Mouse (Mus musculus): ENCODE results near the gene Bclaf3. TPM values are rescaled to one million over a fixed set of nuclear protein-coding genes. Genes with fewer than 3 reads are reported as not detected.

Bclaf3 gene
- polyA plus RNA-seq (2021; fragmentation: Nextera tagmentation) = 3.6 and 5.2 TPM in 2 replicates
- long read RNA-seq, experiment 1, transcript Bclaf3-202 (12 exons, 3,366 nt) = major isoform, 7 of 61 reads
- long read RNA-seq, experiment 1, partial matches to known transcripts = 19 of 61 reads
- long read RNA-seq, experiment 1, other reads (novel, unspliced or antisense) = 32 of 61 reads
- long read RNA-seq, experiment 2, partial matches to known transcripts = 12 of 15 reads
- long read RNA-seq, experiment 2, other reads (novel, unspliced or antisense) = 3 of 15 reads

GRCm38 (mm10) chrX:159526388-159526787 is at the start of gene Bclaf3:
Bclaf3 (plus strand) TSS chrX:159526688.

GRCm38 (mm10) chrX:159626907-159627587 is 100.6 kb downstream of the Bclaf3 start, which contains the start of gene Sh3kbp1:
Sh3kbp1 (plus strand) TSS chrX:159627272.

Other genes with a start within 250 kb of the Bclaf3 start
- gene Eif1ax, start 154.5 kb upstream of the Bclaf3 start, polyA plus RNA-seq (2021; fragmentation: Nextera tagmentation) = 40.5 and 67.4 TPM in 2 replicates
- gene Map7d2, start 112.1 kb upstream of the Bclaf3 start, polyA plus RNA-seq (2021; fragmentation: Nextera tagmentation) = 48.1 and 75.5 TPM in 2 replicates
- gene Sh3kbp1, start 100.6 kb downstream of the Bclaf3 start, polyA plus RNA-seq (2021; fragmentation: Nextera tagmentation) = 24.5 and 25.7 TPM in 2 replicates